ENCODE assay signal across 1 mouse cellular context in the genomic region with DNA sequence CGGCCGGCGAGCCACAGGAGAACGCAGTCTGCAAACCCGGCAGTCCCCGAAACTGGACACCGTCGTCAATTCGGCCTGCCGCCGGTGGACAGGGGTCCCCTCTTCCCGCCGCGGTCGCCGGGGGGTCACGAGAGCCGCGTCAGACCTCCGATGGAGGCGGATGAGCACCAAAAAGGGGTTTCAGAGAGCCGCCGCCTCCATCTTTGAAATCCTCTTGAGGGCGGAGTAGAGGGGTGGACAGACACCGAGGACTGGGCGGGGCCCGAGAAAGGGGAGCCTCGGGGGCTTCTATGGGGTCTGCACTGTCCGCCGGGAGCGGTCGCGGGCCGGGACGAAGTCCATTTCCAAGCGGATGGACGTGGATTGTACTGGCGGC.
A peak's percentile ranks its signal among the peaks of the same experiment; 100 is the strongest.
TF ChIP-seq lines count a peak whose summit lies in the region.

No protein-coding gene starts in this region.

TF ChIP-seq in CH12.LX, 34 proteins besides CTCF, POLR2A, EP300 and RAD21:
- TF ChIP-seq UBTF (IDR thresholded peaks at IDR 0.05; ENCODE audit: low read depth, low read length), result 0 out of 2 replicates have a peak, but pooled peaks have one; percentile 63
- TF ChIP-seq ZMIZ1 (IDR thresholded peaks at IDR 0.05; ENCODE audit: low read depth, low read length), result no peak
- peak; percentile 30; the same call in 1 of the 2 replicates for TF ChIP-seq KAT2A (IDR thresholded peaks at IDR 0.05; ENCODE audit: insufficient replicate concordance, low read length)
